Comparison of ENCODE assay signal across 9 mouse cellular contexts in genomic region chr11:115408266-115408920, GRCm38 (mm10). TPM values are rescaled to one million over a fixed set of nuclear protein-coding genes. Genes with fewer than 3 reads are reported as not detected.
A peak's percentile ranks its signal among the peaks of the same experiment; 100 is the strongest.
DNase-seq lines count a peak whose midpoint lies in the region; ATAC-seq and TF ChIP-seq lines count a peak whose summit lies in the region.
"Had no signal": no experiment of that assay in that cellular context is flagged by ENCODE, and none has a peak within 500 bp of the region (broad histone marks: within the 10 kb centered on the region; RNA-seq: fewer than 3 reads in every experiment).

No protein-coding gene starts in this region.

- intact Hi-C loops in gastrocnemius, postnatal 36 days (cut with DNase I): no loop called here

- TF ChIP-seq RAD21 in MEL (IDR thresholded peaks at IDR 0.05; ENCODE audit: low read depth, low read length): no peak

- no peaks in the 10 kb centered on the region for H3K9me3 ChIP-seq in kidney, embryonic 14.5 days (ENCODE audit: control insufficient read depth, low read length)
- H3K9me3 ChIP-seq in MEL (replicated peaks; ENCODE audit: insufficient read depth, low read length): no peaks in the 10 kb centered on the region
- H3K9me3 ChIP-seq in hindbrain, embryonic 11.5 days (ENCODE audit: control insufficient read depth, low read length): no peaks in the 10 kb centered on the region
- H3K9me3 ChIP-seq in neural tube, embryonic 13.5 days: no peaks in the 10 kb centered on the region
- H3K9me3 ChIP-seq in intestine, embryonic 16.5 days (ENCODE audit: control insufficient read depth, low read length): no peaks in the 10 kb centered on the region

- H3K79me2 ChIP-seq in MEL (ENCODE audit: control insufficient read depth, insufficient read depth, low read length, poor library complexity): peaks cover 11% of the 10 kb centered on the region

- H3K4me1 ChIP-seq in kidney, adult 2 months (ENCODE audit: control insufficient read depth, insufficient read depth, low read length): no peaks in the 10 kb centered on the region; the same call in 1 of the 2 replicates
- peaks cover 15% of the 10 kb centered on the region; the same call in 1 of the 2 replicates for H3K4me1 ChIP-seq in kidney, embryonic 14.5 days (ENCODE audit: control insufficient read depth, insufficient read depth, low read length)
- H3K4me1 ChIP-seq in MEL (ENCODE audit: control insufficient read depth in 1 of 2, insufficient read depth in 2 of 2, low read length in 2 of 2): peaks cover 2 to 24% of the 10 kb centered on the region in 2 experiments; a peak in 3 of 4 replicates
- H3K4me1 ChIP-seq in hindbrain, embryonic 11.5 days (replicated peaks; ENCODE audit: control insufficient read depth, insufficient read depth, low read length): peaks cover 10% of the 10 kb centered on the region; the same call in 1 of the 2 replicates
- H3K4me1 ChIP-seq in neural tube, embryonic 13.5 days (replicated peaks): peaks cover 70% of the 10 kb centered on the region
- peaks cover 20% of the 10 kb centered on the region for H3K4me1 ChIP-seq in intestine, embryonic 16.5 days (ENCODE audit: control insufficient read depth, insufficient read depth, low read length)

- no peak for TF ChIP-seq EP300 in MEL (IDR thresholded peaks at IDR 0.05; ENCODE audit: low read depth in 1 of 2, low read length in 2 of 2)

- TF ChIP-seq POLR2A in kidney, adult 2 months (IDR thresholded peaks at IDR 0.05; ENCODE audit: low read depth, low read length): no peak
- TF ChIP-seq POLR2A in MEL (IDR thresholded peaks at IDR 0.05; ENCODE audit: control insufficient read depth in 1 of 2, insufficient read depth in 1 of 2, low read depth in 1 of 2, low read length in 2 of 2, poor library complexity in 1 of 2): no peak

- no peaks in the 10 kb centered on the region for H3K27me3 ChIP-seq in kidney, adult 2 months (replicated peaks; ENCODE audit: control insufficient read depth, insufficient read depth, low read length)
- no peaks in the 10 kb centered on the region for H3K27me3 ChIP-seq in kidney, embryonic 14.5 days (ENCODE audit: control insufficient read depth, insufficient read depth, low read length)
- no peaks in the 10 kb centered on the region for H3K27me3 ChIP-seq in MEL (ENCODE audit: control insufficient read depth in 1 of 2, insufficient read depth in 2 of 2, low read length in 2 of 2)
- H3K27me3 ChIP-seq in hindbrain, embryonic 11.5 days (ENCODE audit: control insufficient read depth, insufficient read depth, low read length): no peaks in the 10 kb centered on the region
- no peaks in the 10 kb centered on the region for H3K27me3 ChIP-seq in neural tube, embryonic 13.5 days
- no peaks in the 10 kb centered on the region for H3K27me3 ChIP-seq in intestine, embryonic 16.5 days (replicated peaks; ENCODE audit: control insufficient read depth, insufficient read depth, low read length)

- H3K36me3 ChIP-seq in kidney, adult 2 months (ENCODE audit: control insufficient read depth, insufficient read depth, low read length): no peaks in the 10 kb centered on the region
- peaks cover 44% of the 10 kb centered on the region for H3K36me3 ChIP-seq in kidney, embryonic 14.5 days (ENCODE audit: control insufficient read depth, insufficient read depth, low read length)
- H3K36me3 ChIP-seq in MEL (ENCODE audit: control insufficient read depth in 1 of 2, insufficient read depth in 2 of 2, low read length in 2 of 2): peaks cover 0 to 19% of the 10 kb centered on the region in 2 experiments; a peak in 2 of 4 replicates
- 0 out of 2 replicates have a peak, but pooled peaks cover 3% of the 10 kb centered on the region for H3K36me3 ChIP-seq in hindbrain, embryonic 11.5 days (ENCODE audit: control insufficient read depth, insufficient read depth, low read length)
- peaks cover 49% of the 10 kb centered on the region for H3K36me3 ChIP-seq in neural tube, embryonic 13.5 days
- peaks cover 5% of the 10 kb centered on the region for H3K36me3 ChIP-seq in intestine, embryonic 16.5 days (ENCODE audit: control insufficient read depth, insufficient read depth, low read length)

- no peak overlapping the region for H3K9ac ChIP-seq in kidney, embryonic 14.5 days (ENCODE audit: low read depth, low read length)
- no peak overlapping the region for H3K9ac ChIP-seq in MEL (ENCODE audit: control insufficient read depth, low read depth, low read length, poor library complexity, severe bottlenecking)
- no peak overlapping the region for H3K9ac ChIP-seq in hindbrain, embryonic 11.5 days (ENCODE audit: low read depth, low read length)
- 0 out of 2 replicates have a peak overlapping the region, but pooled peaks have one; percentile 26 for H3K9ac ChIP-seq in neural tube, embryonic 13.5 days
- no peak overlapping the region for H3K9ac ChIP-seq in intestine, embryonic 16.5 days (ENCODE audit: low read depth, low read length)

- no peak overlapping the region for H3K4me2 ChIP-seq in kidney, embryonic 14.5 days (replicated peaks; ENCODE audit: low read depth, low read length)
- H3K4me2 ChIP-seq in hindbrain, embryonic 11.5 days (replicated peaks; ENCODE audit: low read depth, low read length): no peak overlapping the region
- H3K4me2 ChIP-seq in neural tube, embryonic 13.5 days: no peak overlapping the region
- H3K4me2 ChIP-seq in intestine, embryonic 16.5 days (ENCODE audit: low read depth, low read length): no peak overlapping the region

- H3K4me3 ChIP-seq in kidney, adult 2 months (ENCODE audit: insufficient read depth, low read depth, low read length): no peak overlapping the region
- H3K4me3 ChIP-seq in kidney, embryonic 14.5 days (ENCODE audit: low read length): no peak overlapping the region
- no peak overlapping the region for H3K4me3 ChIP-seq in MEL (ENCODE audit: control insufficient read depth in 1 of 2, insufficient read depth in 1 of 2, low read depth in 2 of 2, low read length in 2 of 2)
- H3K4me3 ChIP-seq in hindbrain, embryonic 11.5 days (ENCODE audit: low read depth, low read length): no peak overlapping the region
- H3K4me3 ChIP-seq in neural tube, embryonic 13.5 days: no peak overlapping the region
- H3K4me3 ChIP-seq in intestine, embryonic 16.5 days (ENCODE audit: low read length): no peak overlapping the region

- H3K27ac ChIP-seq in kidney, adult 2 months (ENCODE audit: insufficient read depth, low read depth, low read length): peak overlapping the region; percentile 19; the same call in 1 of the 2 replicates
- H3K27ac ChIP-seq in kidney, embryonic 14.5 days (ENCODE audit: low read depth, low read length): no peak overlapping the region
- no peak overlapping the region for H3K27ac ChIP-seq in MEL (ENCODE audit: control insufficient read depth, low read depth, low read length)
- H3K27ac ChIP-seq in hindbrain, embryonic 11.5 days (ENCODE audit: low read depth, low read length): peak overlapping the region; percentile 75
- H3K27ac ChIP-seq in neural tube, embryonic 13.5 days (replicated peaks): peak overlapping the region; percentile 64
- H3K27ac ChIP-seq in intestine, embryonic 16.5 days (ENCODE audit: low read length): no peak overlapping the region

- WGBS in kidney, adult 2 months: 79% methylated on average over 6 of the region's 6 CpGs
- 84% methylated on average over 6 of the region's 6 CpGs for WGBS in kidney, embryonic 14.5 days
- WGBS in hindbrain, embryonic 11.5 days: 87% methylated on average over 6 of the region's 6 CpGs
- 71% methylated on average over 6 of the region's 6 CpGs for WGBS in neural tube, embryonic 13.5 days
- 73% methylated on average over 6 of the region's 6 CpGs for WGBS in intestine, embryonic 16.5 days

- TF ChIP-seq CTCF in kidney, adult 2 months (conservative IDR thresholded peaks at IDR 0.05; ENCODE audit: insufficient read depth, insufficient read length, low read depth, low read length): no peak
- TF ChIP-seq CTCF in MEL (IDR thresholded peaks at IDR 0.05 in 2 of 3, conservative IDR thresholded peaks at IDR 0.05 in 1 of 3; ENCODE audit: control insufficient read depth in 1 of 3, insufficient read depth in 1 of 3, low read depth in 2 of 3, low read length in 3 of 3, poor library complexity in 1 of 3, severe bottlenecking in 1 of 3): peak in 2 of 3 experiments; percentile 8 to 28; a peak in 1 of 6 replicates

- ATAC-seq in kidney, embryonic 14.5 days (ENCODE audit: low FRiP score, low TSS enrichment): no peak
- ATAC-seq in hindbrain, embryonic 11.5 days (ENCODE audit: low FRiP score): no peak
- no peak for ATAC-seq in neural tube, embryonic 13.5 days (ENCODE audit: low read depth)
- no peak for ATAC-seq in intestine, embryonic 16.5 days

- DNase-seq in kidney, adult 2 months: no peak
- DNase-seq in MEL (ENCODE audit: low read depth, low spot score): no peak
- DNase-seq in hindbrain, embryonic 11.5 days (ENCODE audit: low spot score): no peak
- DNase-seq in retina, postnatal 1 day: no peak
- DNase-seq in gastrocnemius, postnatal 36 days: no peak
- DNase-seq: layer of hippocampus, adult 9-11 months had no signal

RNA-seq across cellular contexts. Expression of gene Mrpl58, which starts 4.8 kb away (rescaled TPM):
- 145 and 146 TPM in 2 replicates for polyA plus RNA-seq in kidney, adult 2 months (2012; rRNA removed)
- polyA plus RNA-seq in kidney, embryonic 14.5 days (2014; fragmentation: Nextera tagmentation; extraction: Ambion mirVana): 235 and 261 TPM in 2 replicates
- 132 and 137 TPM in 2 replicates for total RNA-seq in MEL (2012; rRNA removed)
- 100 to 1,000 TPM in 1 of 2 experiments, not detected in 1; 137 TPM for polyA plus RNA-seq in MEL (2012; ENCODE audit: insufficient read depth in 1 of 2, insufficient read length in 2 of 2, low read depth in 1 of 2, low replicate concordance in 2 of 2, missing spikeins in 1 of 2)
- polyA plus RNA-seq in hindbrain, embryonic 11.5 days (2014; fragmentation: Nextera tagmentation; extraction: Ambion mirVana): 226 and 243 TPM in 2 replicates
- 182 and 203 TPM in 2 replicates for polyA plus RNA-seq in neural tube, embryonic 13.5 days (2015; fragmentation: Nextera tagmentation; extraction: Ambion mirVana)
- total RNA-seq in gastrocnemius, postnatal 36 days (2021): 10 to 100 TPM; 86.7 to 98.5 TPM
- 180 and 194 TPM in 2 replicates for polyA plus RNA-seq in intestine, embryonic 16.5 days (2015; fragmentation: Nextera tagmentation; extraction: Ambion mirVana)

RNA-seq across cellular contexts. Expression of gene Atp5h, which starts 11.4 kb away (rescaled TPM):
- 296 and 478 TPM in 2 replicates for polyA plus RNA-seq in kidney, adult 2 months (2012; rRNA removed)
- polyA plus RNA-seq in kidney, embryonic 14.5 days (2014; fragmentation: Nextera tagmentation; extraction: Ambion mirVana): 962 and 1,151 TPM in 2 replicates
- total RNA-seq in MEL (2012; rRNA removed): 665 and 706 TPM in 2 replicates
- polyA plus RNA-seq in MEL (2012; ENCODE audit: insufficient read depth in 1 of 2, insufficient read length in 2 of 2, low read depth in 1 of 2, low replicate concordance in 2 of 2, missing spikeins in 1 of 2): 1,000 to 10,000 TPM in 1 of 2 experiments, 100 to 1,000 TPM in 1; 525 to 1,715 TPM
- 899 and 905 TPM in 2 replicates for polyA plus RNA-seq in hindbrain, embryonic 11.5 days (2014; fragmentation: Nextera tagmentation; extraction: Ambion mirVana)
- 920 and 1,025 TPM in 2 replicates for polyA plus RNA-seq in neural tube, embryonic 13.5 days (2015; fragmentation: Nextera tagmentation; extraction: Ambion mirVana)
- 100 to 1,000 TPM; 770 to 834 TPM for total RNA-seq in gastrocnemius, postnatal 36 days (2021)
- 985 and 1,025 TPM in 2 replicates for polyA plus RNA-seq in intestine, embryonic 16.5 days (2015; fragmentation: Nextera tagmentation; extraction: Ambion mirVana)

RNA-seq across cellular contexts. Expression of gene Kctd2, which starts 11.5 kb away (rescaled TPM):
- 35.4 and 37.8 TPM in 2 replicates for polyA plus RNA-seq in kidney, adult 2 months (2012; rRNA removed)
- 22.7 and 23.9 TPM in 2 replicates for polyA plus RNA-seq in kidney, embryonic 14.5 days (2014; fragmentation: Nextera tagmentation; extraction: Ambion mirVana)
- total RNA-seq in MEL (2012; rRNA removed): 12.3 and 13.2 TPM in 2 replicates
- 10 to 100 TPM in 1 of 2 experiments, not detected in 1; 20.6 TPM for polyA plus RNA-seq in MEL (2012; ENCODE audit: insufficient read depth in 1 of 2, insufficient read length in 2 of 2, low read depth in 1 of 2, low replicate concordance in 2 of 2, missing spikeins in 1 of 2)
- 21.0 and 27.5 TPM in 2 replicates for polyA plus RNA-seq in hindbrain, embryonic 11.5 days (2014; fragmentation: Nextera tagmentation; extraction: Ambion mirVana)
- polyA plus RNA-seq in neural tube, embryonic 13.5 days (2015; fragmentation: Nextera tagmentation; extraction: Ambion mirVana): 22.9 and 23.5 TPM in 2 replicates
- total RNA-seq in gastrocnemius, postnatal 36 days (2021): 10 to 100 TPM; 12.7 to 12.9 TPM
- 2.8 and 3.5 TPM in 2 replicates for polyA plus RNA-seq in intestine, embryonic 16.5 days (2015; fragmentation: Nextera tagmentation; extraction: Ambion mirVana)

RNA-seq across cellular contexts. Expression of gene Cdr2l, which starts 26.7 kb away (rescaled TPM):
- 5.3 and 5.6 TPM in 2 replicates for polyA plus RNA-seq in kidney, adult 2 months (2012; rRNA removed)
- polyA plus RNA-seq in kidney, embryonic 14.5 days (2014; fragmentation: Nextera tagmentation; extraction: Ambion mirVana): 11.5 and 13.0 TPM in 2 replicates
- 6.3 and 8.2 TPM in 2 replicates for total RNA-seq in MEL (2012; rRNA removed)
- polyA plus RNA-seq in MEL (2012; ENCODE audit: insufficient read depth in 1 of 2, insufficient read length in 2 of 2, low read depth in 1 of 2, low replicate concordance in 2 of 2, missing spikeins in 1 of 2): 1 to 10 TPM in 1 of 2 experiments, not detected in 1; 5.2 TPM
- polyA plus RNA-seq in hindbrain, embryonic 11.5 days (2014; fragmentation: Nextera tagmentation; extraction: Ambion mirVana): 19.0 and 20.0 TPM in 2 replicates
- polyA plus RNA-seq in neural tube, embryonic 13.5 days (2015; fragmentation: Nextera tagmentation; extraction: Ambion mirVana): 23.7 and 24.1 TPM in 2 replicates
- total RNA-seq in gastrocnemius, postnatal 36 days (2021): 1 to 10 TPM; 2.1 to 2.6 TPM
- polyA plus RNA-seq in intestine, embryonic 16.5 days (2015; fragmentation: Nextera tagmentation; extraction: Ambion mirVana): 4.6 and 5.1 TPM in 2 replicates

RNA-seq across cellular contexts. Expression of gene Trim80, which starts 32.0 kb away (rescaled TPM):
- 0.28 and 0.37 TPM in 2 replicates for polyA plus RNA-seq in kidney, adult 2 months (2012; rRNA removed)
- 0.14 and 0.33 TPM in 2 replicates for polyA plus RNA-seq in kidney, embryonic 14.5 days (2014; fragmentation: Nextera tagmentation; extraction: Ambion mirVana)
- total RNA-seq in MEL (2012; rRNA removed): not detected in 2 replicates
- polyA plus RNA-seq in MEL (2012; ENCODE audit: insufficient read depth in 1 of 2, insufficient read length in 2 of 2, low read depth in 1 of 2, low replicate concordance in 2 of 2, missing spikeins in 1 of 2): not detected
- polyA plus RNA-seq in hindbrain, embryonic 11.5 days (2014; fragmentation: Nextera tagmentation; extraction: Ambion mirVana): not detected in 2 replicates
- polyA plus RNA-seq in neural tube, embryonic 13.5 days (2015; fragmentation: Nextera tagmentation; extraction: Ambion mirVana): not detected in 2 replicates
- total RNA-seq in gastrocnemius, postnatal 36 days (2021): not detected
- polyA plus RNA-seq in intestine, embryonic 16.5 days (2015; fragmentation: Nextera tagmentation; extraction: Ambion mirVana): 1.1 and 1.4 TPM in 2 replicates

Comparison
In these comparisons a context has a peak if more than half of its experiments do, and no peak if none do; other contexts are left out.
1. H3K27ac ChIP-seq: peak in kidney, adult 2 months (single experiment), hindbrain, embryonic 11.5 days (single experiment) and neural tube, embryonic 13.5 days (single experiment); none in kidney, embryonic 14.5 days (single experiment), MEL (single experiment) and intestine, embryonic 16.5 days (single experiment).